ENCODE assay signal across 16 mouse cellular contexts in the genomic region with DNA sequence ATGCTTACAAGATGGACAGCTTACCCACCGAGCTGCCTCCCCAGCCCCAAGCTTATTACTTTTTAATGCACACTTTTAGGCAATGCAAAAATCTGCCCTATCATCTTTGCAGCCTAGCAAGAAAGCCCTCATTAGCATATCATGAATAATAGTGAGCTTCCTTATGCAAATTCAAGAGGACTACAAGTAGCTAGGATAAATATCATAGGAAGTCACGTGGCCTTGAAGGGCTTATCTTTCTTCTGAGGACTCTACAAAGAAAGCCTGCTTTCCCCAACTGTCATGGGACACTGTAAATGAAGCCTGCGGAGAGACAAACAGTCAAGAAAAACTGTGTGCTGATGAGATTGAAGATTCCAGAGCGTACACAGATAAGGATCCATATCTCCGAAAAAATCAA. TPM values are rescaled to one million over a fixed set of nuclear protein-coding genes. Genes with fewer than 3 reads are reported as not detected.
A peak's percentile ranks its signal among the peaks of the same experiment; 100 is the strongest.
DNase-seq lines count a peak whose midpoint lies in the region; ATAC-seq and TF ChIP-seq lines count a peak whose summit lies in the region.
"Had no signal": no experiment of that assay in that cellular context is flagged by ENCODE, and none has a peak within 500 bp of the region (broad histone marks: within the 10 kb centered on the region; RNA-seq: fewer than 3 reads in every experiment).

No protein-coding gene starts in this region.

- no peaks in the 10 kb centered on the region for H3K27me3 ChIP-seq in kidney, postnatal 0 days (ENCODE audit: insufficient read depth, low read length)
- H3K27me3 ChIP-seq in kidney, adult 2 months (replicated peaks; ENCODE audit: control insufficient read depth, insufficient read depth, low read length) = no peaks in the 10 kb centered on the region
- H3K27me3 ChIP-seq in liver, embryonic 15.5 days = no peaks in the 10 kb centered on the region
- no peaks in the 10 kb centered on the region for H3K27me3 ChIP-seq in hindbrain, embryonic 16.5 days (replicated peaks; ENCODE audit: control insufficient read depth, insufficient read depth, low read length)

- 0 out of 2 replicates have a peak overlapping the region, but pooled peaks have one; percentile 2 for H3K27ac ChIP-seq in kidney, postnatal 0 days
- H3K27ac ChIP-seq in kidney, adult 2 months (ENCODE audit: insufficient read depth, low read depth, low read length) = no peak overlapping the region
- H3K27ac ChIP-seq in liver, embryonic 15.5 days (replicated peaks) = peak overlapping the region; percentile 85
- H3K27ac ChIP-seq in hindbrain, embryonic 16.5 days (ENCODE audit: low read depth, low read length) = no peak overlapping the region

- 54% methylated on average over 5 of the region's 5 CpGs for WGBS in kidney, postnatal 0 days
- 64% methylated on average over 5 of the region's 5 CpGs for WGBS in kidney, adult 2 months
- WGBS in liver, embryonic 15.5 days (ENCODE audit: insufficient replicate concordance) = 25% methylated on average over 5 of the region's 5 CpGs
- WGBS in hindbrain, embryonic 16.5 days = 61% methylated on average over 5 of the region's 5 CpGs

- no peak for ATAC-seq in kidney, postnatal 0 days (replicated peaks; ENCODE audit: low FRiP score, low read depth)
- no peak for ATAC-seq in liver, embryonic 15.5 days (ENCODE audit: insufficient read depth)
- no peak for ATAC-seq in hindbrain, embryonic 16.5 days

- no peak overlapping the region for H3K4me3 ChIP-seq in kidney, postnatal 0 days (replicated peaks; ENCODE audit: low read depth, low read length)
- no peak overlapping the region for H3K4me3 ChIP-seq in kidney, adult 2 months (ENCODE audit: insufficient read depth, low read depth, low read length)
- no peak overlapping the region for H3K4me3 ChIP-seq in liver, embryonic 15.5 days (replicated peaks)
- H3K4me3 ChIP-seq in hindbrain, embryonic 16.5 days (ENCODE audit: low read length) = no peak overlapping the region
- H3K4me3 ChIP-seq: myocyte had no signal

- H3K4me2 ChIP-seq in kidney, postnatal 0 days (ENCODE audit: low read length) = no peak overlapping the region
- no peak overlapping the region for H3K4me2 ChIP-seq in liver, embryonic 15.5 days
- H3K4me2 ChIP-seq in hindbrain, embryonic 16.5 days (ENCODE audit: low read length) = no peak overlapping the region

- H3K4me1 ChIP-seq in kidney, postnatal 0 days (replicated peaks; ENCODE audit: insufficient read depth, low read length) = no peaks in the 10 kb centered on the region
- no peaks in the 10 kb centered on the region for H3K4me1 ChIP-seq in kidney, adult 2 months (ENCODE audit: control insufficient read depth, insufficient read depth, low read length)
- H3K4me1 ChIP-seq in liver, embryonic 15.5 days (replicated peaks) = peaks cover 86% of the 10 kb centered on the region
- peaks cover 4% of the 10 kb centered on the region; the same call in 1 of the 2 replicates for H3K4me1 ChIP-seq in hindbrain, embryonic 16.5 days (ENCODE audit: control insufficient read depth, insufficient read depth, low read depth, low read length)

- peak; percentile 54 for DNase-seq in kidney, postnatal 0 days (ENCODE audit: low spot score)
- DNase-seq in kidney, adult 2 months = no peak
- DNase-seq in CD4-positive helper T cell, adult 2 months (ENCODE audit: low read depth, low spot score) = peak; percentile 69
- DNase-seq in brain, embryonic 14.5 days (ENCODE audit: low read depth) = peak; percentile 71
- no peak for DNase-seq in heart, adult 8-10 months (ENCODE audit: low spot score)
- no peak for DNase-seq in right cerebral cortex, postnatal 4 days
- DNase-seq: cerebellum, adult 2 months; heart, adult 11 months; heart, postnatal 10 days; kidney, postnatal 25 days; layer of hippocampus, postnatal 36 days had no signal

- no peak for TF ChIP-seq CTCF in kidney, postnatal 0 days (IDR thresholded peaks at IDR 0.05; ENCODE audit: low read depth)
- TF ChIP-seq CTCF in kidney, adult 2 months (conservative IDR thresholded peaks at IDR 0.05; ENCODE audit: insufficient read depth, insufficient read length, low read depth, low read length) = no peak
- TF ChIP-seq CTCF in brain, embryonic 14.5 days (IDR thresholded peaks at IDR 0.05; ENCODE audit: borderline replicate concordance, extremely low read depth, insufficient read depth, insufficient read length) = no peak

- H3K9me3 ChIP-seq in kidney, postnatal 0 days (replicated peaks; ENCODE audit: low read length) = no peaks in the 10 kb centered on the region
- H3K9me3 ChIP-seq in liver, embryonic 15.5 days (replicated peaks) = no peaks in the 10 kb centered on the region
- no peaks in the 10 kb centered on the region for H3K9me3 ChIP-seq in hindbrain, embryonic 16.5 days (ENCODE audit: control insufficient read depth, low read length)

- H3K36me3 ChIP-seq in kidney, postnatal 0 days (ENCODE audit: insufficient read depth, low read length) = no peaks in the 10 kb centered on the region
- H3K36me3 ChIP-seq in kidney, adult 2 months (ENCODE audit: control insufficient read depth, insufficient read depth, low read length) = no peaks in the 10 kb centered on the region
- no peaks in the 10 kb centered on the region for H3K36me3 ChIP-seq in liver, embryonic 15.5 days (replicated peaks)
- H3K36me3 ChIP-seq in hindbrain, embryonic 16.5 days (ENCODE audit: control insufficient read depth, insufficient read depth, low read length) = no peaks in the 10 kb centered on the region

- no peak overlapping the region for H3K9ac ChIP-seq in kidney, postnatal 0 days (ENCODE audit: low read depth, low read length)
- H3K9ac ChIP-seq in liver, embryonic 15.5 days = no peak overlapping the region
- no peak overlapping the region for H3K9ac ChIP-seq in hindbrain, embryonic 16.5 days (ENCODE audit: low read depth, low read length)

- TF ChIP-seq POLR2A in kidney, adult 2 months (IDR thresholded peaks at IDR 0.05; ENCODE audit: low read depth, low read length) = no peak
- TF ChIP-seq POLR2A in brain, embryonic 14.5 days (IDR thresholded peaks at IDR 0.05; ENCODE audit: borderline replicate concordance, extremely low read depth, insufficient read depth, insufficient read length, poor library complexity, severe bottlenecking) = no peak

RNA-seq across cellular contexts. Expression of a gene that starts 22.0 kb away (rescaled TPM):
- 3.6 and 3.9 TPM in 2 replicates for polyA plus RNA-seq in kidney, postnatal 0 days (2015; fragmentation: Nextera tagmentation; extraction: Ambion mirVana)
- 3.1 and 4.1 TPM in 2 replicates for polyA plus RNA-seq in kidney, adult 2 months (2012; rRNA removed)
- polyA plus RNA-seq in brain, embryonic 14.5 days (2012; rRNA removed) = 2.8 and 2.9 TPM in 2 replicates
- 1.9 and 2.1 TPM in 2 replicates for polyA plus RNA-seq in liver, embryonic 15.5 days (2015; fragmentation: Nextera tagmentation; extraction: Ambion mirVana)
- total RNA-seq in heart, adult 8-10 months (2022) = 1 to 10 TPM; 2.4 to 4.7 (median 3.4) TPM
- polyA plus RNA-seq in hindbrain, embryonic 16.5 days (2015; fragmentation: Nextera tagmentation; extraction: Ambion mirVana) = 13.3 and 14.9 TPM in 2 replicates

RNA-seq across cellular contexts. Expression of a gene that starts 30.9 kb away (rescaled TPM):
- polyA plus RNA-seq in kidney, postnatal 0 days (2015; fragmentation: Nextera tagmentation; extraction: Ambion mirVana) = not detected in 2 replicates
- polyA plus RNA-seq in kidney, adult 2 months (2012; rRNA removed) = 0.36 TPM in 1 of 2 replicates, not detected in the other
- polyA plus RNA-seq in brain, embryonic 14.5 days (2012; rRNA removed) = 0.12 and 0.14 TPM in 2 replicates
- 0.54 and 0.78 TPM in 2 replicates for polyA plus RNA-seq in liver, embryonic 15.5 days (2015; fragmentation: Nextera tagmentation; extraction: Ambion mirVana)
- total RNA-seq in heart, adult 8-10 months (2022) = 10 to 100 TPM in 1 of 4 experiments, 1 to 10 TPM in 2, under 1 TPM in 1; 0.63 to 14.1 (median 6.3) TPM
- 6.4 TPM in 1 of 2 replicates, not detected in the other for polyA plus RNA-seq in hindbrain, embryonic 16.5 days (2015; fragmentation: Nextera tagmentation; extraction: Ambion mirVana)
- total RNA-seq: layer of hippocampus, postnatal 36 days had no signal
- polyA plus RNA-seq: stomach, embryonic 16.5 days had no signal

RNA-seq across cellular contexts. Expression of a gene that starts 36.3 kb away (rescaled TPM):
- polyA plus RNA-seq in kidney, postnatal 0 days (2015; fragmentation: Nextera tagmentation; extraction: Ambion mirVana) = 575 and 586 TPM in 2 replicates
- 830 and 897 TPM in 2 replicates for polyA plus RNA-seq in kidney, adult 2 months (2012; rRNA removed)
- polyA plus RNA-seq in brain, embryonic 14.5 days (2012; rRNA removed) = 186 and 216 TPM in 2 replicates
- polyA plus RNA-seq in liver, embryonic 15.5 days (2015; fragmentation: Nextera tagmentation; extraction: Ambion mirVana) = 377 and 446 TPM in 2 replicates
- 1,000 to 10,000 TPM; 1,038 to 1,126 (median 1,089) TPM for total RNA-seq in heart, adult 8-10 months (2022)
- polyA plus RNA-seq in hindbrain, embryonic 16.5 days (2015; fragmentation: Nextera tagmentation; extraction: Ambion mirVana) = 356 and 378 TPM in 2 replicates

RNA-seq across cellular contexts. Expression of a gene that starts 48.2 kb away (rescaled TPM):
- not detected in 2 replicates for polyA plus RNA-seq in kidney, postnatal 0 days (2015; fragmentation: Nextera tagmentation; extraction: Ambion mirVana)
- not detected in 2 replicates for polyA plus RNA-seq in kidney, adult 2 months (2012; rRNA removed)
- polyA plus RNA-seq in brain, embryonic 14.5 days (2012; rRNA removed) = not detected in 2 replicates
- polyA plus RNA-seq in liver, embryonic 15.5 days (2015; fragmentation: Nextera tagmentation; extraction: Ambion mirVana) = not detected in 2 replicates
- not detected for total RNA-seq in heart, adult 8-10 months (2022)
- polyA plus RNA-seq in hindbrain, embryonic 16.5 days (2015; fragmentation: Nextera tagmentation; extraction: Ambion mirVana) = not detected in 2 replicates
- total RNA-seq: heart, postnatal 10 days; layer of hippocampus, postnatal 36 days had no signal
- polyA plus RNA-seq: cerebellum, adult 2 months; limb, embryonic 11.5 days; myocyte; stomach, embryonic 16.5 days had no signal

RNA-seq across cellular contexts. Expression of a gene that starts 54.7 kb away (rescaled TPM):
- polyA plus RNA-seq in kidney, postnatal 0 days (2015; fragmentation: Nextera tagmentation; extraction: Ambion mirVana) = not detected in 2 replicates
- polyA plus RNA-seq in kidney, adult 2 months (2012; rRNA removed) = not detected in 2 replicates
- polyA plus RNA-seq in brain, embryonic 14.5 days (2012; rRNA removed) = not detected in 2 replicates
- not detected in 2 replicates for polyA plus RNA-seq in liver, embryonic 15.5 days (2015; fragmentation: Nextera tagmentation; extraction: Ambion mirVana)
- not detected for total RNA-seq in heart, adult 8-10 months (2022)
- not detected in 2 replicates for polyA plus RNA-seq in hindbrain, embryonic 16.5 days (2015; fragmentation: Nextera tagmentation; extraction: Ambion mirVana)
- total RNA-seq: heart, postnatal 10 days; layer of hippocampus, postnatal 36 days had no signal
- polyA plus RNA-seq: cerebellum, adult 2 months; limb, embryonic 11.5 days; myocyte; stomach, embryonic 16.5 days had no signal

Comparison
In these comparisons a context has a peak if more than half of its experiments do, and no peak if none do; other contexts are left out.
1. DNase-seq: peak in kidney, postnatal 0 days (single experiment), CD4-positive helper T cell, adult 2 months (single experiment) and brain, embryonic 14.5 days (single experiment); none in kidney, adult 2 months (single experiment), heart, adult 8-10 months (single experiment) and right cerebral cortex, postnatal 4 days (single experiment).
2. H3K27ac ChIP-seq: peak in kidney, postnatal 0 days (single experiment) and liver, embryonic 15.5 days (single experiment); none in kidney, adult 2 months (single experiment) and hindbrain, embryonic 16.5 days (single experiment).